Mouse (Mus musculus) erythroblast, embryonic 14.5 days (primary cell): Measurements from ENCODE around the gene Sf3b4. TPM values are rescaled to one million over a fixed set of nuclear protein-coding genes. Genes with fewer than 3 reads are reported as not detected.

Source experiments
- H3K27me3 ChIP-seq: 2 replicates; pipeline ENCODE4 v1.6.1; 2012; ENCODE audit warnings: inconsistent platforms; ENCODE audit not compliant: control insufficient read depth
- H3K36me3 ChIP-seq: 2 replicates; pipeline ENCODE4 v1.6.1; 2012; ENCODE audit warnings: mild to moderate bottlenecking, inconsistent platforms; ENCODE audit not compliant: control insufficient read depth
- H3K4me1 ChIP-seq: 2 replicates; pipeline ENCODE4 v1.6.1; 2012; ENCODE audit warnings: inconsistent platforms; ENCODE audit not compliant: control insufficient read depth
- H3K4me3 ChIP-seq: replicated peaks from 2 replicates; pipeline ENCODE3; 2012; ENCODE audit warnings: moderate library complexity, mild to moderate bottlenecking, inconsistent platforms
- H3K9me3 ChIP-seq: 2 replicates; pipeline ENCODE4 v1.6.1; 2012; ENCODE audit warnings: low read length, inconsistent platforms, mixed read lengths; ENCODE audit not compliant: control insufficient read depth
- GATA1 ChIP-seq: IDR thresholded peaks from 2 replicates; pipeline ENCODE4 v1.6.1; 2012; ENCODE audit warnings: low read length, inconsistent platforms, mixed read lengths
- TAL1 ChIP-seq: IDR thresholded peaks from 3 replicates; pipeline ENCODE4 v1.6.1; 2012; ENCODE audit warnings: low read length, inconsistent platforms, mixed read lengths
- polyA plus RNA-seq: library from polyadenylated mRNA; stranded (reverse); fragments of >175 nt; gene quantifications from 2 replicates; pipeline ENCODE4 v1.2.3, GENCODE M21; 2012

Sf3b4 gene
- polyA plus RNA-seq, 1 experiment, result 62.7 TPM

DNA sequence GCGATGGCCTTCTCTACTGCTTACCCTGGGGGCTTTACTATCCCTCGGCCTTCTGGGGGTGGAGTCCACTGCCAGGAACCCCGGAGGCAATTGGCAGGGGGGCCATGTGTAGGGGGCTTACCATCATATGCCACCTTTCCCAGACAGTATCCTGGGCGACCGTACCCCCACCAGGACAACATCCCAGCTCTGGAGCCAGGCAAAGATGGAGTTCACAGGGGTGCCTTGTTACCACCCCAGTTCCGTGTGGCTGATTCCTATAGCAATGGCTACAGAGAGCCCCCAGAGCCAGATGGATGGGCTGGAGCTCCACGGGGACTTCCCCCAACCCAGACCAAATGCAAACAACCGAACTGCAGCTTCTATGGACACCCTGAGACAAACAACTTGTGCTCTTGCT, 16.6 kb upstream of the Sf3b4 start:
- Histone ChIP-seq H3K36me3 (peaks cover 56% of the 10 kb centered on the region), H3K4me3 (no peak overlapping the region), H3K4me1 (0 out of 2 replicates have a peak, but pooled peaks cover 1% of the 10 kb centered on the region), H3K9me3 (no peaks in the 10 kb centered on the region), H3K27me3 (peaks cover 18% of the 10 kb centered on the region)
- TF ChIP-seq TAL1, result no peak
- no peak for TF ChIP-seq GATA1

DNA sequence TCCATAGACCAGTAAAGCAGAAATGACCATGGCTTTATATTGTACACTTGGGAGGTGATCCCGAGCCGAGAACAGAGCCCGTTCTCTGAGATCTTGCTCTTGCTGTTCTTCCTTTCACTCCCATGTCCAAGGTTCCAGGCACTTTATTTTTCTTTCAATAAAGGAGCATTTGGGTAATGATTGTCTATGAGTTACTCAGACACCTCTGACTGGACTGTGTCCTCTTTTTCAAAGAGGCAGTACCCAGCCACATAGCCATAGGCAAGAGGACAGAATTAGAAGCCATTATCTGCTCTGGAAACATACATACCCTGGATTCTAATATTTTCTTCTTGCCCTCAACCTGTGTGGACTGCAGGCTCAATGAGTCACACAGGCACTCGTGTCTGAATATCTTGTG, 12.3 kb upstream of the Sf3b4 start:
- H3K4me1 ChIP-seq, result peaks cover 3% of the 10 kb centered on the region; the same call in 1 of the 2 replicates
- peaks cover 62% of the 10 kb centered on the region for H3K27me3 ChIP-seq
- TF ChIP-seq TAL1 (no peak), GATA1 (no peak)
- peaks cover 13% of the 10 kb centered on the region for H3K36me3 ChIP-seq
- no peaks in the 10 kb centered on the region for H3K9me3 ChIP-seq
- no peak overlapping the region for H3K4me3 ChIP-seq

GRCm38 (mm10) chr3:96160222-96160802, 11.8 kb upstream of the Sf3b4 start:
- H3K27me3 ChIP-seq, result peaks cover 65% of the 10 kb centered on the region
- no peaks in the 10 kb centered on the region for H3K9me3 ChIP-seq
- no peak overlapping the region for H3K4me3 ChIP-seq
- H3K4me1 ChIP-seq, result peaks cover 3% of the 10 kb centered on the region; the same call in 1 of the 2 replicates
- peaks cover 8% of the 10 kb centered on the region for H3K36me3 ChIP-seq
- TF ChIP-seq GATA1 (no peak), TAL1 (no peak)

- peaks cover 2% of the 10 kb centered on the region for H3K36me3 ChIP-seq
- peaks cover 3% of the 10 kb centered on the region; the same call in 1 of the 2 replicates for H3K4me1 ChIP-seq
- peak overlapping the region; percentile 19 for H3K4me3 ChIP-seq
- TF ChIP-seq TAL1 (no peak), GATA1 (no peak)
- peaks cover 65% of the 10 kb centered on the region for H3K27me3 ChIP-seq
- H3K9me3 ChIP-seq, result no peaks in the 10 kb centered on the region
These were observed 11.2 kb upstream of the Sf3b4 start for GRCm38 (mm10) chr3:96160803-96161516.

GRCm38 (mm10) chr3:96161869-96162840, 10.0 kb upstream of the Sf3b4 start, which contains the start of gene Mtmr11:
Mtmr11 (plus strand) TSS chr3:96162004.
- H3K4me3 ChIP-seq, result peak within 1 kb of the TSS; percentile 19
- H3K4me1 ChIP-seq, result peaks cover 3% of the 10 kb centered on the region; the same call in 1 of the 2 replicates
- TF ChIP-seq TAL1 (no peak), GATA1 (no peak)
- H3K36me3 ChIP-seq, result no peaks in the 10 kb centered on the region
- no peaks in the 10 kb centered on the region for H3K9me3 ChIP-seq
- peaks cover 65% of the 10 kb centered on the region for H3K27me3 ChIP-seq

DNA sequence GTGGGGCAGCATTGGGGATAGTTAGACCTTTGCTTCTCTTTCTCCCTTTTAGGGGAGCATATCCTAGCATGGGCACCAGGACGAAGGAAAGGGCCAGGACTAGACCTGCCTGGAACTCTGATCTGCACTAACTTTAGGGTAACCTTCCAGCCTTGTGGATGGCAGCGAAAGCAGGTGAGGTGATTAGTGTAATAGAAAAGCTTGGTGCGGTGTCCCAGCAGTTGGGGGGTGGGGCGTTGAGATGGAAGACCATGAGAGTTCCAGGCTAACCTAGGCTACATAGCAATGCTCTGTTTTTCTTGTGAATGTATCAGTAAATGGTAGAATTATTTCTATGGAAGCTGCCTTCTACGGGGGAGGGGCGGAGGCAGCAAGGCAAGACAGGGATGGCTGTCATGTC, 9.1 kb upstream of the Sf3b4 start:
- Histone ChIP-seq H3K4me3 (no peak overlapping the region), H3K27me3 (peaks cover 65% of the 10 kb centered on the region), H3K4me1 (peaks cover 3% of the 10 kb centered on the region; the same call in 1 of the 2 replicates), H3K9me3 (no peaks in the 10 kb centered on the region), H3K36me3 (no peaks in the 10 kb centered on the region)
- no peak for TF ChIP-seq GATA1

- no peaks in the 10 kb centered on the region for H3K9me3 ChIP-seq
- peaks cover 16% of the 10 kb centered on the region for H3K27me3 ChIP-seq
- H3K4me3 ChIP-seq, result no peak overlapping the region
- peaks cover 27% of the 10 kb centered on the region for H3K4me1 ChIP-seq
- no peak for TF ChIP-seq TAL1
- no peak for TF ChIP-seq GATA1
- H3K36me3 ChIP-seq, result peaks cover 9% of the 10 kb centered on the region
These were observed 3.5 kb upstream of the Sf3b4 start for GRCm38 (mm10) chr3:96168466-96169158.

- Histone ChIP-seq H3K36me3 (peaks cover 26% of the 10 kb centered on the region), H3K4me1 (peaks cover 43% of the 10 kb centered on the region), H3K27me3 (no peaks in the 10 kb centered on the region; the same call in 1 of the 2 replicates), H3K4me3 (no peak overlapping the region), H3K9me3 (no peaks in the 10 kb centered on the region)
- no peak for TF ChIP-seq GATA1
- TF ChIP-seq TAL1, result no peak
These were observed 1.9 kb upstream of the Sf3b4 start for GRCm38 (mm10) chr3:96170276-96170675.
